Mouse (Mus musculus) 3134 (cell line): ENCODE results near the gene Gna11.
A peak's percentile ranks its signal among the peaks of the same experiment; 100 is the strongest.

Experiments
- DNase-seq: peaks from one replicate; pipeline ENCODE4 v3.0.0-alpha.2; 2011; ENCODE audit warnings: low spot score; ENCODE audit not compliant: insufficient read length; ENCODE audit errors: extremely low read depth

The Gna11 gene

DNA sequence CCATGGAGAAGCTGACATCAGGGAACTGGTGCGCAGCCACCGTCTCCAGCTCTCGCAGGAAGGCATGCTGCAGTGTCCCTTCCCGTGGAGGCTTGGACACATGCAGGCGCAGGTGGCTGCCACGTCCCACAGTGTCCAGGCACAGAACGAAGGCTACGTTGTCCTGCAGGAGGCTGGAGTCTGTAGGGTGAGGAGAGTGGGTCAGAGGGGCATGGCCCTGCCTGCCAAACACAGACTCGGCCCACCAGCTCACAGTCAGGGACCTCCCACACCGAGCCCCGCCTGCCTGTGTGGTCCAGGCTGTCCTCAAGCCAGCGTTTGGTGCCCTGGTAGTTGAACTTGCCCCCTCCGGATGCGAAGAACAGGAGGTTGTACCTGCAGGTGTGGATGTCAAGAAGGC, 55.0 kb downstream of the Gna11 start:
- DNase-seq = no peak

- no peak for DNase-seq
Measured at GRCm38 (mm10) chr10:81488081-81488480, 56.9 kb downstream of the Gna11 start.

DNA sequence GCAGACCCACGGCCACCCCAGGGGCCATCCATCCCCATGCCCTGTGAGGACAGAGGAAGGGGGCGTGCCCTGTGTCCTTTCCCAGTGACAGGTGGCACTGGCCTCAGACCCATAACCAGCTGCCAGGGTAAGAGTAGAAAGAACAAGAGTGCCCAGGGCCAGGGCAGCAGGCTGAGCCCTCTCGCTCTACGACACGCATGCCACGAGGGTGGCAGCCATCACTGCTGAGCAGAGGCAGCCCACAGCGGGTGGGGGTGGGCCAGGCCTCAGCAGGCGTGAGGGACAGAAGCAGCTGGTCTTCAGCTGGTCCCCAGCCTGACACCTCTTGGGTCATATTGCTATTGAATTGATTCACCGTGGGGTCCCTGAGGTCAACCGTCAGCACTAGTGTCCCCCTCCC, 58.5 kb downstream of the Gna11 start:
- DNase-seq = no peak

GRCm38 (mm10) chr10:81485479-81486018, 59.4 kb downstream of the Gna11 start:
- no peak for DNase-seq

DNA sequence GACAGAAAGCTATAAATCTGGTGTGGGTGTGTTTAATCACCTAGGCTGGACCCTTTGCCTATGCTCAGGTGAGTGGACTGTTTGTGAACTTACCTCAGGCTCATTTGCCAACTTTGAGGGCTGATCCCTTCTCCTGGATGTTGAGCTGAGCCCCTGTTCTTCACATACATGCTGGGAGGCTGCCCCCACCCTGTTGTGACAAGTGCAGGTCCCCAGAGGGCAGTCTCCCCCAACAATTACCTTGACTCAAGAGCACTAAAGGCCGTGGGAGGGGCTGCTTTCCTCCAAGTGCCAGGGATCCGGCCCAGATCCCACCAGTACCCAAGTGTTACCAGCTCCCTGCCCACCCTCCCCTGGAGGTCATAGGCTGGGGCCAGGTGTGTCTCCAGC, 59.9 kb downstream of the Gna11 start:
- no peak for DNase-seq

GRCm38 (mm10) chr10:81484441-81485059, 60.4 kb downstream of the Gna11 start:
- DNase-seq = no peak

DNA sequence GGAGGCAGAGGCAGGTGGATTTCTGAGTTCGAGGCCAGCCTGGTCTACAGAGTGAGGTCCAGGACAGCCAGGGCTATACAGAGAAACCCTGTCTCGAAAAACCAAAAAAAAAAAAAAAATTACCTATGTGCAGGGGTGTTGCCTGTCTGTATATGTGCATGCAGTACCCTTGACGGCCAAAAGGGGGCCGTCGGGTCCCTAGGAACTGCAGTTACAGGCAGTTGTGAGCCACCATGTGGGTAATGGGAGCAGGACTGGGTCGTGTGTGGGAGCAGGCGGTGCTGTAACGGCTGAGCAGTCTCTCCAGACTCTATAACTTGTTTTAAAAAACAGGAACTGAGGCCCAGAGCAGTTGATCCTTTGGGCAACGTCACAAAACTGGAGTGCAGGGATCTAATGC, 61.0 kb downstream of the Gna11 start:
- no peak for DNase-seq

- DNase-seq = peak; percentile 69
Measured at GRCm38 (mm10) chr10:81482533-81482889, 62.5 kb downstream of the Gna11 start, which contains the start of gene Celf5. Gene Celf5, minus strand, starts transcription at chr10:81482709.

- DNase-seq = no peak
Measured at GRCm38 (mm10) chr10:81481605-81482532, 63.1 kb downstream of the Gna11 start.
